Mouse (Mus musculus) gonadal fat pad, adult 2 months (tissue): Measurements from ENCODE around the gene Arhgap6. TPM values are rescaled to one million over a fixed set of nuclear protein-coding genes. Genes with fewer than 3 reads are reported as not detected.

Experiments
- DNase-seq: peaks from one replicate; pipeline ENCODE4 v3.0.0-alpha.2; 2012; ENCODE audit warnings: low read depth
- polyA plus RNA-seq: library from polyadenylated mRNA; depleted of rRNA; stranded (reverse); fragments of >200 nt; gene quantifications from 2 replicates; pipeline ENCODE4 v1.2.3, GENCODE M21; 2012; rRNA removed

The Arhgap6 gene
- 1.8 and 2.0 TPM in 2 replicates for polyA plus RNA-seq

GRCm38 (mm10) chrX:168794974-168795858, at the start of gene Arhgap6:
Gene Arhgap6 (plus strand): TSS chrX:168795099.
- no peak for DNase-seq

DNA sequence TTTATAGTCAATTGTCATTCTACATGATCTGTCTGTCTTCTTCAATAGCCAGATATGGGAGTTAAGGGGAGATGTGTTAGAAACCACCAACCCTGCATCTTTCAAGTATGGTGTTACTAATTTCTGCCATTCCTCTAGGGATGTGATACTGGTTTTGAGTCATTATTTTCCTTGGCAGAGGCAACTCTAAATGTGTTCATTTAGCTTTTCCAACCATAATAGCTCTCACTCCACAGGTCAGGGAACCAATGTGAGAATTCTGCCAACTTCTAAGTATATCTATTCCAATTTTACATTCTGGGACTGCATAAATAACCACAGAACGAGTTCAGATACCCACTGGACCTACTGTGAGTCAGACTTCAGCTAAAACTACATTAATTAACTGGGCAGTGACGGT, 47.9 kb upstream of the Arhgap6 start:
- DNase-seq = no peak

- DNase-seq = no peak
Observed at GRCm38 (mm10) chrX:168795859-168796848, 1.3 kb downstream of the Arhgap6 start.

DNA sequence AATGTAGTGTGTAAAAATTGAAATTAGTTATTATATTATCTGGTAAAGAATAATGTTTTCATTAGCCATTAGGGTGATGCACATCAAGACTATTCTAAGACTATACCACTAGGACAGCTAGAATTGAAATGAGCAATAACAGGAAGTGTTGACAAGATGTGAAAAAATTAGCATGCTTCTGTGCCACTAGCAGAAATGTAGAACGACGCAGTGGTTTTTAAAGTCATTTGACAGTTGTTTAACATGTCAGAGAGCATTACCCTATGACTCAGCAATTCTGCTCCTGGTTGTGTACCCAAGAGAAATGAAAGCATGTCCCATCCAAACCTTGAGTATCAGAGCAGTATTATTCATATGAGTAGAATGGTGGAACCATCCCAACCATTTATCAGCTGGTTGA, 9.8 kb downstream of the Arhgap6 start:
- DNase-seq = no peak

GRCm38 (mm10) chrX:168810513-168811265, 15.8 kb downstream of the Arhgap6 start:
- DNase-seq = no peak

DNA sequence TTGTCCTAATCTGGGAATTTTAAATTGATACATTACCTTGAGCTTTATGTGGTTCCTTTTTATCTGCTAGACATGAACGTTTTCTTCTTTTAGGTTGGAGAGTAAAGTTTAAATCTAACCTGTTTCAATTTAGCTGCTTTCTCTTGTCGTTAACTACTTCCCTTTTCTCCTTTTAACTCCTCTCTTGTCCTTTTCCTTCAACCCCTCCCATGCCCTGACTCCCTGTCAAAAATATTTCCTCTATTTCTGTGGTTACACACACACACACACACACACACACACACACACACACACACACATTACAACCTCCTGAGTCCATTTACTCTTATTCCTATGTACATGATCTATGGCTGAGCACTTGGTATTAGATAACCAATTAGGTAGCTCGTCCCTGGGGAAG, 24.0 kb downstream of the Arhgap6 start:
- no peak for DNase-seq

GRCm38 (mm10) chrX:168824166-168824565, 29.3 kb downstream of the Arhgap6 start:
- no peak for DNase-seq

DNA sequence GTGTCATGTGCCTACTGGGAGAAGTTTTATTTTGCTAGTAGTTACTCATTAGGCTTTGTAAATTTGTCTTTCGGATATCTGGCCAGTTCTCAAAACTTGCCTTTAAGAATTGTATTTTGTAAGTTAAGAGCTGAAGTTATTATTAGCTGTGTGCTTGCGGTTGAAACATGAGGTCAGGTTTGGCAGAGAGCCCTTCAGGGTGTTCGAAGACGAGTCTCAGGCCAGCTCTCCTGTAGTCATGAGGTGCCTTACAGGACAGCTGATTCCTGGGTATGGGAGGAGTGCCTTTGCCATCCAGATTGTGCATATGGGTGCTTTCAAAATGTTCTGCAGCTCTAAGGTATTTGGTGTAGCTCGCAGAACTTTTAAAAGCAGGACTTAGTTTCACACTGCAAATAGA, 37.4 kb downstream of the Arhgap6 start:
- no peak for DNase-seq

DNA sequence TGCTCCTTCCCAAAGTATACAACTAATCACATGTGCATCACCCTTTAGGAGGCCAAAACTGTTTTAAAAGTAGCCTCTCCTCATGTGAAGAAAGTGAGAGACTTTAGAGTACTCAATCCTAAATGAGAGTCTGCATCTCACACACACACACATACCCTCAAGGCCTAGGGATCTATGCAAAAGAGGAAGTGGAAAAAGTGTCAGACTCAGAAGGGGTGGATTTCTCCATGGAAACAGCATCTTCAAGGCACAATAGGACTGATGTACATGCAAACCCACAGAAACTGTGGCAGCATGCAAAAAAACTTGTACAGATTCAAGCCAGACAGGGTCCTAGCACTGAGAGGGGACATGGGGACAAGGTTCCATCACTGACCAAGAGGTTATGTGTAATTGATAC, 53.2 kb downstream of the Arhgap6 start:
- no peak for DNase-seq

- DNase-seq = no peak
Observed at GRCm38 (mm10) chrX:168874688-168875087, 79.8 kb downstream of the Arhgap6 start.

GRCm38 (mm10) chrX:168903557-168903956, 108.7 kb downstream of the Arhgap6 start:
- DNase-seq = no peak

- no peak for DNase-seq
Observed at GRCm38 (mm10) chrX:168904086-168904485, 109.2 kb downstream of the Arhgap6 start.

GRCm38 (mm10) chrX:168907586-168907985, 112.7 kb downstream of the Arhgap6 start:
- DNase-seq = no peak

DNA sequence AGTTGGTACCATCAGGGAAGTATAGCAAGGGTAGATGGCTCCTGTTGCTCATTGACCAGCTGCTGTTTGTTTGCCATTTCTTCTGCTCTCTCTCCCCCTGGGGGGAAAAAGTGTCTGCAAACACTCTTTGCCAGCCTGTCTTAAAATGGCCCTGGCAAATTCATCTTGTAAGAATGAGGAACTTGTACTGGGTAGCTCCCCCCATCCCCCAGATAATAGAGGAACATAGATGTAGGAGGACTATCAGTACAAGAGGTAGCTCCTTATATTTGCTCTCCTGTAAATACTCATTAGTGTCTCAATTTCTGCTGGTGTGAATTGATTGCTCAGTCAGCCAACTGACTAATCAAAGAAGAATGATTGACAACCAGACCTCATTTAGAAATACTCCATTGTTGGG, 118.6 kb downstream of the Arhgap6 start:
- DNase-seq = no peak

GRCm38 (mm10) chrX:168920942-168921341, 126.0 kb downstream of the Arhgap6 start:
- no peak for DNase-seq

- DNase-seq = no peak
Observed at GRCm38 (mm10) chrX:168932420-168932819, 137.5 kb downstream of the Arhgap6 start.

DNA sequence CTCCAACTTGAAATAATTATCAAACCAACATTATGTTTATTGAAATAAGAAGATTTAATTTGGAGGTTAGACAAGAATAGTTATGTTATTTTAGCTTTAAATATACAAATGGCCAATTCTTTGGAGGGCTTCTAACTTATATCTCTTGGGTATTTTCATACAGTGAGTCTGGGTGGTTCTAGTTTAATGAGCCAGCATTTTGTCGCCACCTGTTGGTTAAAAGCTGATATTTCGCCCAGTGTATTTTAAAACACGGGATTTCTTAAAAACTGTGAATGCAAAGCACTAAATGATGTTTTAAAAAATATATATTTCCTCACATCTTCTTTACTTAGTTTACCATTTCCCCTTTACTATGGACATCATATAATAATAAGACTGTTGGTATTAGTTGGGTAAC, 140.5 kb downstream of the Arhgap6 start:
- no peak for DNase-seq

GRCm38 (mm10) chrX:168937941-168938340, 143.0 kb downstream of the Arhgap6 start:
- DNase-seq = no peak

- no peak for DNase-seq
Observed at GRCm38 (mm10) chrX:168941684-168942083, 146.8 kb downstream of the Arhgap6 start.

GRCm38 (mm10) chrX:168943217-168943616, 148.3 kb downstream of the Arhgap6 start:
- no peak for DNase-seq

GRCm38 (mm10) chrX:168975444-168975843, 180.5 kb downstream of the Arhgap6 start:
- DNase-seq = no peak

- no peak for DNase-seq
Observed at GRCm38 (mm10) chrX:168977776-168978175, 182.9 kb downstream of the Arhgap6 start.
